Mouse (Mus musculus): ENCODE data around the gene Gm45140. TPM values are rescaled to one million over a fixed set of nuclear protein-coding genes. Genes with fewer than 3 reads are reported as not detected.
A peak's percentile ranks its signal among the peaks of the same experiment; 100 is the strongest.

The Gm45140 gene
- total RNA-seq, 2 experiments from 2014 or later: 3.7 to 4.0 TPM

DNA sequence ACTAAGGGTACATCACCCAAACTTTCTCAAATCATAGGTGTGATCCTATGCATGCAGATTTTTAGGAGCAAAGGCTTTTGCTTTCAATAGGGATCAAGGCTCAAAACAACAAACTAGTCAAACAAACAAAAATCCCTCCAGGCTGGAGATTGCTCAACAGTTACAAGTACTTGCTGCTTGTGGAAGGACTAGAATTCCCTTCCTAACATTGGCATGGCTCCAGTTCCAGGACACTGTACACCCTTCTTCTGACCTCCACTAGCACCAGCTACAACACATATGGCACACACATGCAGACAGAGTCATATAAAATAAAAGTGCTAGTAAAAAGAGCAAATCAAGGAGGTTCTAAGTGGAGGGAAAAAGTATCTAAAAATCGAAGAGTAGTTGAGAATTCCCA lies 11.2 kb upstream of the Gm45140 start:
- no peak for DNase-seq
- intact Hi-C loops (cut with DNase I): no loop called here

- DNase-seq: no peak
- intact Hi-C loops (cut with DNase I): no loop called here
These were observed 9.6 kb upstream of the Gm45140 start for GRCm38 (mm10) chr6:87845031-87845695.

GRCm38 (mm10) chr6:87842254-87842653 lies 6.7 kb upstream of the Gm45140 start:
- intact Hi-C loops (cut with DNase I): no loop called here
- DNase-seq: no peak

DNA sequence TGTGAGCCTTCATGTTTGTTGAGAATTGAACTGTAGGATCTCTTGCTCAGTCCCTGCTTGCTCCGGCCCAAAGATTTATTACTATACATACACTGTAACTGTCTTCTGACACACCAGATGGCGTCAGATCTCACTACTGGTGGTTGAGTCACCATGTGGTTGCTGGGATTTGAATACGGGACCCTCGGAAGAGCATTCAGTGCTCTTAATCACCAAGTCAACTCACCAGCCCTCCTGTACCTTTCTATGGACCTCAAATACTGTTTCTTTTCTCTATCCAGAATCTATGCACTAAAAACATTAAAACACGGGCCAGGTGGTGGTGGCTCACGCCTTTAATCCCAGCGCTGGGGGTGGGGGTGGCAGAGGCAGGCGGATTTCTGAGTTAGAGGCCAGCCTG lies 6.0 kb upstream of the Gm45140 start:
- intact Hi-C loops (cut with DNase I): no loop called here
- DNase-seq: no peak

- intact Hi-C loops (cut with DNase I): no loop called here
These were observed 4.3 kb upstream of the Gm45140 start for GRCm38 (mm10) chr6:87839797-87840341.

DNA sequence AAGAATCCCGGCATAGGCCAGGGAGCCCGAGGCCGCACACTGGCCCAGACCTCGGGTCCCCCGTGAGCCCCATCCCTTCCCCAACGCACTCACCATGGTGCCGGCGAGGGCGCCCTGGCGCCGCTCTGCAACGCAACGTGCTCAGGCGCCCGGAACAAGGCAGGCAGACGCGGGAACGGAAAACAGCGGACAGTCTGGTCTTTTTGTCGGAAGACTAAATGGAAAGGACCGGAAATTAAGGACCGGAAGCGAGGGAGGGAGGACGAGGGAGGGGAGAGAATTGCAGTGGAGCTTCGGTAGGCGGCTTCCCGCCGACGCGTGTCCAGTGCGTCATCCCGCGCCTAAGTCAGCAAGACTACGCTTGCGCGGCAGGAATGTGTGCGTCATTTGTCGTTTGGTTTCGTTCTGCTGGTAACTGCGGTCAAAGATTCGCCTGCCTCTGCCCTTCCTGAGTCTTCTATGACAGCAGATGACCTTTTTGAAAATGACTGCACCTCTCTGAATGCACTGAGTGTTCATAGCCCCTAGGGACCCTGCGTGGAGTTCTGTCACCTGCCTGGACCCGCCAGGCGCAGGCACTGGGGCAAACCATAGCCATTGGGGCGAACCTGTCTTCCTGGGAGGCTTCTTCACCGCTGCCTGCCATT lies 3.1 kb upstream of the Gm45140 start, which contains the start of gene Isy1:
Isy1 (minus strand) TSS at position 248 of the 647 bp plus-strand sequence.
- intact Hi-C loops (cut with DNase I): no loop called here
- DNase-seq: peak; percentile 93

More at GRCm38 (mm10) chr6:87839797-87840341, 4.3 kb upstream of the Gm45140 start:
- no peak for DNase-seq

- intact Hi-C loops (cut with DNase I): no loop called here
These were observed 15.2 kb downstream of the Gm45140 start for GRCm38 (mm10) chr6:87820366-87820765.

DNA sequence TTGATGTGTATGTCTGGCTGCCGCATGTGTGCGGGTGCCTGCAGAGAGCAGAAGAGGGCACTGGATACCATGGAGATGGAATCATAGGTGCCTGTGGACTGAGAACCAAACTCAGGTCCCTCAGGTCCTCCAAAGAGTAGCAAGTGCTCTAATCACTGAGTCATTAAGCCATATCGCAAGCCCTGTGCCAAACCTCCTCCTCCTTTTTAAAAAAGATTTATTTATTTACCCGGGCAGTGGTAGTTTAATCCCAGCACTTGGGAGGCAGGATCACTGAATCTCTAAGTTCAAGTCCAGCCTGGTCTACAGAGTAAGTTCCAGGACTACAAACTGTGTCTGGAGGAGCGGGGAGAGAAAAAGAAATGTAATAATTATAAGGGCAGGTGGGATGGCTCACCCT lies 21.1 kb downstream of the Gm45140 start:
- DNase-seq: no peak
- intact Hi-C loops (cut with DNase I): no loop called here

More at GRCm38 (mm10) chr6:87820366-87820765, 15.2 kb downstream of the Gm45140 start:
- DNase-seq: no peak

DNA sequence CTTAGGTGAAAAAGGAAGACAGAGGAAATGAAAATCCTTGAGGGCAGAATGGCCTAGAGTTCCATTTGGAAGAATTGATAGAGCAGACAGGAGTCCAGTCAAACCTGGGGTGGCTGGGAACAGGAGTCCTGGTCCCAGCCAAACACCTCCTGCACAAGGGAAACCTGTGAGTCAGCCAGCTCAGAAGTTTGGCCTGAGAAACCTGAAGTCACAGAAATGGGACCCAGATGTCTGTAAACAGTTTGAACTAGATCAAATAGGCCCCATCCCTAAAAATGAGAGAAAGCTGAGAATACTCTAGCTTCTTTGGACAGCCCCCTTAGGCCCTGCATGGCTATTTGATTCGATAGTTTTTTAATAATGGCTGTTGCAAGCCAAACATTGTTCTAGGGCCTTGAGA lies 22.9 kb downstream of the Gm45140 start:
- no peak for DNase-seq
- intact Hi-C loops (cut with DNase I): no loop called here

- DNase-seq: peak; percentile 91
- intact Hi-C loops (cut with DNase I): no loop called here
These were observed 23.8 kb downstream of the Gm45140 start, which contains the start of gene Rab43 for GRCm38 (mm10) chr6:87811675-87812338. TSS of gene Rab43 (minus strand) at chr6:87812164.

DNA sequence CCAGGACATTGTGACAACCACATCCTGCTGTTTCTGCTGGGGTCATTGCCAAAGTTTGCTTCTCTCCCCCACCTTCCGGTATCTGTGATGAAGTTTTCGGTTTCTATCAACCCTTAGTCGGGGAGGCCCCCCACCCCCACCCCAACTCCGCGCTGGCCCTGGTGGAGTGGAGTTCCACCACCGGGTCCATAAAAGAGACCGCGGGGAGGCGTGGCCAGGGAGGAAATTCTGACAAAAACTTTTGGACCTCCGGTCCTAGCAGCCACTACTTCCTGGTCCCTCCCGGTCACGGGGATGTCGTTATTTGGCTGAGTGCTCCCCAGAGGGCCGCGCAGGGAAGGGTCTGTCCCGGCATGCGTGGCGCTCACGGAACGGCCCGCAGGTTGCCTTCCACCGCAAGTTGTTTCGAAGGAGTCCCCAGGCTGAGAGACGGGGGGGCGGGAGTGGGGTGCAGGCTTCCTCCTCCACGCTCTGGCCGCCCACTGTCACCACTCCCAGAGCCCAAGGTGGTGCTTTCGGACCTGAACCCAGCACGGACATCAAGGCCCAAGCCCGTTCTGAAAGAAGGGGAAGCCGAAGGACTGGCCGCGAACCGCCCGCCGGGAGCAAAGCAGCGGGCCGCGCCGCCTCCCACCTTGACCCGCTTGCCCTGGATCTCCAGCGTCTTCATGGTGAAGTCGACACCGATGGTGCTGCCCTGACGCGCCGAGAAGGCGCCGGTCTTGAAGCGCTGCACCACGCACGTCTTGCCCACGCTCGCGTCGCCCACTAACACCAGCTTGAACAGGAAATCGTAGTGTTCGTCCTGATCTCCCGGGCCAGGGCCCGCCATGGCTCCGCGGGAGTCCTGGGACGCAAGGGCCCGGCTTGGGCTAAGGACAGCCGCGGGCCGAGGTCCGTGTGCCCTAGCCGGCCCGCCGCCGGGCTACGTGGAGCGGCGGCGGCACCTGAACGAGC lies 24.6 kb downstream of the Gm45140 start:
- DNase-seq: peak; percentile 38
- intact Hi-C loops (cut with DNase I): no loop called here

DNA sequence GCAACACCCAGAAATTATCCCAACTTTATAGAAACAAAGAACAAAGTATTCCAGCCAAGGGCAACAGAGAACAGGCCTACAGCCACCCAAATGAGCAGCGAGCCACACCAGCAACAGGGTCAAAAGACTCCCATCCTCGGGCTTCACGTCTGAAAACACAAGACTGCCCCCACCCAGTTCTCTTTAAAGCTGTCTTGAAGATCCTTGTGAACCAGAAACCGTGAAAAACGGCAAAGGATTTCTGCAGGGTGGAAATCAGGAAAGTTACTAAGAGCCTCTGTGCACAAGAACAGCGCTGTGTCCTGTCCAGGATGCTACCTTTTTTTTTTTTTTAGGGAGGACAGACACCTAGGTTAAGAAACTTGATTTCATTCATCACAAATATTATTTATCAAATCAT lies 25.3 kb downstream of the Gm45140 start:
- intact Hi-C loops (cut with DNase I): no loop called here
- no peak for DNase-seq

DNA sequence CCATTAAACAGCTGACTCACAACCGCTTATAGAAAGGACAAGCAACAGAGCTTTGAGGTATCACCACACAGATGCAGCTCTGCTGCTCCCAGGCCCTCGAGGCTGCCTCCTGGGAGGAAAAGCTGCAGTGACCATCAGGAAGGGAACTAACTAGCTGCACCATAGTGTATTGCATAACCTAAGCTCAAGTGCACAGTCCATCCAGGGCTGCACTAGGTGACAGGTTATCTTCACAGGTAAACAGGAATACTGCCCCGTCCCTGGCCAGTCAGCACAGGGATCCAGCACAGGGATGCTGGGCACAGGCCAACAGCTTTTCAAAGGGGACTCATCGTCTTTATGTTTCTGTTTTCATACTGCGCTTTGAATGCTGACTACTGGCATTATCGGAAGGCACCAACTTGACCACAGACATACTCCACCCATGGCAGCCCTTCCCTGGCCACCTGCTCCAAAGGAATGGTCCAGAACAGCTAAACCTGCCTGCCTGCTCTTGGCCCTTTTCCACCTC lies 25.9 kb downstream of the Gm45140 start:
- DNase-seq: no peak
- intact Hi-C loops (cut with DNase I): no loop called here

GRCm38 (mm10) chr6:87809144-87809543 lies 26.5 kb downstream of the Gm45140 start:
- intact Hi-C loops (cut with DNase I): no loop called here
- DNase-seq: no peak

DNA sequence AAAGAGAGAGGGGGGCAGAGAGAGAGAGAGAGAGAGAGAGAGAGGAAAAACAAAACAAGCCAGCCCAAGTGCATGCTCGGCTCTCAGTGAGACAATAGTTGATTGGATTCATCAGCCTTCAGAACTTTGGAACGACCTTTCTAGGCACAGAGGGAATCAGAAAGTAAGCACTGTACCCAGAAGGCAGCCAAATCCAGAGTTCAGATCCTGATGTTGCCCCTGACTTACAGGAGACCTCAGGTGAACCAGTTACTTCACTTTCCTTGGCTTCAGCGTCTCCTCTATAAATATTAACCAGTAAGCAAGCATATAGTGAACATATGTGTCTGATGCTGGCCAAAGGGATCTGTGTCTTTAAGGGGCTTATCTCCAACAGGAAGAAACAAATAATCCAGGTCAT lies 27.1 kb downstream of the Gm45140 start:
- DNase-seq: no peak
- intact Hi-C loops (cut with DNase I): no loop called here

GRCm38 (mm10) chr6:87807735-87808440 lies 27.7 kb downstream of the Gm45140 start:
- intact Hi-C loops (cut with DNase I): no loop called here
- no peak for DNase-seq

DNA sequence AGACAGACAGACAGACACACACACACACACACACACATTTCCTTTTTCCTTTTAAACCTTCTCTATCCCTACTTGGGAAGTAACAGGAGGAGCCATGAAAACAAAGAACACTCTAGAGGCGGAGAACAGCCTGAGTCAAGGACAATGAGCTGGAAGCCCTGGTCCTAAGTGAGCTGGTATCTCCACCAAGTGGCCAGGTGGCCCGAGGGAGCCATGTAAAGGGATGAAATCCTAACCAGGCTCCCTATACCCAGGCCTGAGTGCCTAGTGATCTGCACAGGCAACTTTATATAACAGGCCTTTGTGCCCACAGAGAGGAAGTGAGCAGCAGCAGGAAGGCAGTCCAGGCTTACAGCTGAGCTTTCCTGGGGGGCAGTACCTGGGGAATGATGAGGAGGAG lies 28.7 kb downstream of the Gm45140 start:
- intact Hi-C loops (cut with DNase I): no loop called here
- no peak for DNase-seq

GRCm38 (mm10) chr6:87806028-87806427 lies 29.6 kb downstream of the Gm45140 start:
- DNase-seq: no peak
- intact Hi-C loops (cut with DNase I): no loop called here

- intact Hi-C loops (cut with DNase I): no loop called here
- no peak for DNase-seq
These were observed 30.1 kb downstream of the Gm45140 start for GRCm38 (mm10) chr6:87805448-87805847.

GRCm38 (mm10) chr6:87804886-87805285 lies 30.7 kb downstream of the Gm45140 start:
- no peak for DNase-seq
- intact Hi-C loops (cut with DNase I): no loop called here

Measured in left cerebral cortex, postnatal 4 days (tissue).